Mouse (Mus musculus) midbrain, embryonic 10.5 days (tissue): Measurements from ENCODE around the gene Rab3a. TPM values are rescaled to one million over a fixed set of nuclear protein-coding genes. Genes with fewer than 3 reads are reported as not detected.
A peak's percentile ranks its signal among the peaks of the same experiment; 100 is the strongest.

Source experiments
- DNase-seq: peaks from one replicate; pipeline ENCODE4 v3.0.0-alpha.2; 2017; ENCODE audit warnings: low spot score
- H3K27ac ChIP-seq: fragments of 300-500 bp; sonication (generic); replicated peaks from 2 replicates; pipeline ENCODE4 v1.5.1; 2016; ENCODE audit warnings: mild to moderate bottlenecking
- H3K27me3 ChIP-seq: fragments of 300-500 bp; sonication (generic); 2 replicates; pipeline ENCODE4 v1.6.1; 2016; ENCODE audit warnings: low read depth, mild to moderate bottlenecking; ENCODE audit not compliant: poor library complexity, severe bottlenecking
- H3K36me3 ChIP-seq: fragments of 300-500 bp; sonication (generic); 2 replicates; pipeline ENCODE4 v1.6.1; 2016; ENCODE audit warnings: mild to moderate bottlenecking, moderate library complexity
- H3K4me1 ChIP-seq: fragments of 300-500 bp; sonication (generic); 2 replicates; pipeline ENCODE4 v1.6.1; 2016
- H3K4me3 ChIP-seq: fragments of 300-500 bp; sonication (generic); 2 replicates; pipeline ENCODE4 v1.5.1; 2016; ENCODE audit warnings: mild to moderate bottlenecking, moderate library complexity
- H3K9me3 ChIP-seq: fragments of 300-500 bp; sonication (generic); replicated peaks from 2 replicates; pipeline ENCODE4 v1.6.1; 2016; ENCODE audit warnings: mild to moderate bottlenecking
- WGBS: fragments of 180-500 bp; shearing (Covaris S2); methylation state at CpG from one replicate; pipeline ENCODE4 v1.1.7; 2016; 5-methylcytosine and 5-hydroxymethylcytosine counted together
- polyA plus RNA-seq: library from polyadenylated mRNA; unstranded; fragments of >200 nt; fragmentation: Nextera tagmentation; extraction: Ambion mirVana; gene quantifications from 2 replicates; pipeline ENCODE4 v1.2.1, GENCODE M21; 2016

The Rab3a gene
- polyA plus RNA-seq, 1 experiment from 2014 or later = 17.2 TPM

GRCm38 (mm10) chr8:70764676-70765075, 10.2 kb downstream of the Rab3a start:
- H3K4me3 ChIP-seq = no peak overlapping the region
- 94% methylated on average over 13 of the region's 13 CpGs for WGBS
- peaks cover 53% of the 10 kb centered on the region for H3K4me1 ChIP-seq

GRCm38 (mm10) chr8:70765329-70765728, 10.8 kb downstream of the Rab3a start:
- WGBS = 78% methylated on average over 9 of the region's 9 CpGs
- Histone ChIP-seq H3K4me3 (peak overlapping the region; percentile 55), H3K27ac (no peak overlapping the region), H3K27me3 (peaks cover 42% of the 10 kb centered on the region), H3K36me3 (peaks cover 27% of the 10 kb centered on the region), H3K4me1 (peaks cover 49% of the 10 kb centered on the region), H3K9me3 (no peaks in the 10 kb centered on the region)
- DNase-seq = no peak

More at GRCm38 (mm10) chr8:70764676-70765075, 10.2 kb downstream of the Rab3a start:
- Histone ChIP-seq H3K27ac (no peak overlapping the region), H3K9me3 (no peaks in the 10 kb centered on the region), H3K36me3 (peaks cover 21% of the 10 kb centered on the region), H3K27me3 (peaks cover 40% of the 10 kb centered on the region)
- no peak for DNase-seq

- Histone ChIP-seq H3K27ac (peak overlapping the region; percentile 58), H3K9me3 (no peaks in the 10 kb centered on the region), H3K4me3 (peak overlapping the region; percentile 55), H3K27me3 (peaks cover 49% of the 10 kb centered on the region), H3K4me1 (peaks cover 42% of the 10 kb centered on the region), H3K36me3 (peaks cover 34% of the 10 kb centered on the region)
- DNase-seq = peak; percentile 47
- 2% methylated on average over 34 of the region's 34 CpGs for WGBS
These were observed 11.5 kb downstream of the Rab3a start for GRCm38 (mm10) chr8:70765838-70766570.

- Histone ChIP-seq H3K27me3 (peaks cover 52% of the 10 kb centered on the region), H3K27ac (peak overlapping the region; percentile 58), H3K4me1 (peaks cover 35% of the 10 kb centered on the region), H3K4me3 (peak overlapping the region; percentile 55), H3K9me3 (no peaks in the 10 kb centered on the region), H3K36me3 (peaks cover 42% of the 10 kb centered on the region)
- DNase-seq = peak; percentile 59
- 7% methylated on average over 21 of the region's 21 CpGs for WGBS
These were observed 12.3 kb downstream of the Rab3a start for GRCm38 (mm10) chr8:70766571-70767440.

- WGBS = 79% methylated on average over 6 of the region's 6 CpGs
- Histone ChIP-seq H3K27ac (no peak overlapping the region), H3K4me1 (peaks cover 30% of the 10 kb centered on the region), H3K9me3 (no peaks in the 10 kb centered on the region), H3K36me3 (peaks cover 49% of the 10 kb centered on the region), H3K27me3 (peaks cover 52% of the 10 kb centered on the region), H3K4me3 (no peak overlapping the region)
- no peak for DNase-seq
These were observed 13.0 kb downstream of the Rab3a start for GRCm38 (mm10) chr8:70767503-70767902.

- Histone ChIP-seq H3K27me3 (peaks cover 52% of the 10 kb centered on the region), H3K27ac (no peak overlapping the region), H3K4me3 (no peak overlapping the region), H3K36me3 (peaks cover 57% of the 10 kb centered on the region), H3K9me3 (no peaks in the 10 kb centered on the region), H3K4me1 (peaks cover 34% of the 10 kb centered on the region)
- no peak for DNase-seq
- 95% methylated on average over 32 of the region's 32 CpGs for WGBS
These were observed 13.8 kb downstream of the Rab3a start for GRCm38 (mm10) chr8:70768231-70768776.

GRCm38 (mm10) chr8:70768956-70769355, 14.5 kb downstream of the Rab3a start:
- Histone ChIP-seq H3K9me3 (no peaks in the 10 kb centered on the region), H3K27me3 (peaks cover 52% of the 10 kb centered on the region), H3K27ac (no peak overlapping the region), H3K4me1 (peaks cover 40% of the 10 kb centered on the region), H3K4me3 (no peak overlapping the region), H3K36me3 (peaks cover 64% of the 10 kb centered on the region)
- no peak for DNase-seq
- 84% methylated on average over 16 of the region's 16 CpGs for WGBS

GRCm38 (mm10) chr8:70769359-70769758, 14.9 kb downstream of the Rab3a start:
- WGBS = 10% methylated on average over 26 of the region's 26 CpGs
- no peak overlapping the region for H3K4me3 ChIP-seq
- peaks cover 52% of the 10 kb centered on the region for H3K27me3 ChIP-seq
- H3K36me3 ChIP-seq = peaks cover 68% of the 10 kb centered on the region
- DNase-seq = peak; percentile 94
- H3K4me1 ChIP-seq = peaks cover 44% of the 10 kb centered on the region
- H3K9me3 ChIP-seq = no peaks in the 10 kb centered on the region
- H3K27ac ChIP-seq = no peak overlapping the region

GRCm38 (mm10) chr8:70769858-70770257, 15.4 kb downstream of the Rab3a start:
- H3K4me1 ChIP-seq = peaks cover 49% of the 10 kb centered on the region
- WGBS = 73% methylated on average over 12 of the region's 12 CpGs
- no peak overlapping the region for H3K4me3 ChIP-seq
- peaks cover 48% of the 10 kb centered on the region for H3K27me3 ChIP-seq
- peaks cover 73% of the 10 kb centered on the region for H3K36me3 ChIP-seq
- H3K27ac ChIP-seq = no peak overlapping the region
- DNase-seq = no peak
- no peaks in the 10 kb centered on the region for H3K9me3 ChIP-seq

- DNase-seq = no peak
- Histone ChIP-seq H3K9me3 (no peaks in the 10 kb centered on the region), H3K36me3 (peaks cover 78% of the 10 kb centered on the region), H3K4me1 (peaks cover 53% of the 10 kb centered on the region), H3K27me3 (peaks cover 39% of the 10 kb centered on the region), H3K4me3 (no peak overlapping the region), H3K27ac (no peak overlapping the region)
- WGBS = 95% methylated on average over 13 of the region's 13 CpGs
These were observed 16.3 kb downstream of the Rab3a start for GRCm38 (mm10) chr8:70770748-70771147.

GRCm38 (mm10) chr8:70771217-70771616, 16.7 kb downstream of the Rab3a start:
- WGBS = 94% methylated on average over 7 of the region's 7 CpGs
- H3K4me1 ChIP-seq = peaks cover 53% of the 10 kb centered on the region
- H3K27me3 ChIP-seq = peaks cover 34% of the 10 kb centered on the region
- H3K27ac ChIP-seq = no peak overlapping the region
- no peak for DNase-seq
- no peak overlapping the region for H3K4me3 ChIP-seq
- no peaks in the 10 kb centered on the region for H3K9me3 ChIP-seq
- H3K36me3 ChIP-seq = peaks cover 78% of the 10 kb centered on the region

GRCm38 (mm10) chr8:70772075-70772474, 17.6 kb downstream of the Rab3a start:
- Histone ChIP-seq H3K36me3 (peaks cover 78% of the 10 kb centered on the region), H3K4me3 (no peak overlapping the region), H3K9me3 (no peaks in the 10 kb centered on the region), H3K27ac (no peak overlapping the region), H3K27me3 (peaks cover 25% of the 10 kb centered on the region), H3K4me1 (peaks cover 48% of the 10 kb centered on the region)
- 93% methylated on average over 13 of the region's 13 CpGs for WGBS
- no peak for DNase-seq
